Mouse (Mus musculus) liver, embryonic 11.5 days (tissue): Measurements from ENCODE around the gene Rnf144a. TPM values are rescaled to one million over a fixed set of nuclear protein-coding genes. Genes with fewer than 3 reads are reported as not detected.
"Not testable (repeated sequence)": the region's sequence is repeated elsewhere in the genome, so short reads cannot be mapped to it uniquely, and the experiment has no call there.

Experiments
- ATAC-seq: fragments of 200-750 bp; cut with Nextera tagmentation; replicated peaks from 2 replicates; pipeline ENCODE4 v1.8.0; 2017; ENCODE audit warnings: moderate number of reproducible peaks, mild to moderate bottlenecking, moderate TSS enrichment, moderate library complexity; ENCODE audit not compliant: low FRiP score
- DNase-seq: peaks from one replicate; pipeline ENCODE4 v3.0.0-alpha.2; 2017; ENCODE audit warnings: low spot score
- H3K27ac ChIP-seq: fragments of 300-500 bp; sonication (generic); 2 replicates; pipeline ENCODE4 v1.5.1; 2014; ENCODE audit warnings: mild to moderate bottlenecking, low read depth, low read length, control low read depth
- H3K27me3 ChIP-seq: fragments of 300-500 bp; sonication (generic); replicated peaks from 2 replicates; pipeline ENCODE4 v1.6.1; 2014; ENCODE audit warnings: low read length, mixed read lengths; ENCODE audit not compliant: control insufficient read depth, insufficient read depth
- H3K36me3 ChIP-seq: fragments of 300-500 bp; sonication (generic); 2 replicates; pipeline ENCODE4 v1.6.1; 2014; ENCODE audit warnings: mild to moderate bottlenecking, low read length, moderate library complexity, mixed read lengths; ENCODE audit not compliant: control insufficient read depth, insufficient read depth
- H3K4me1 ChIP-seq: fragments of 300-500 bp; sonication (generic); replicated peaks from 2 replicates; pipeline ENCODE4 v1.6.1; 2014; ENCODE audit warnings: low read length, mixed read lengths; ENCODE audit not compliant: control insufficient read depth, insufficient read depth
- H3K4me2 ChIP-seq: fragments of 300-500 bp; sonication (generic); 2 replicates; pipeline ENCODE4 v1.6.1; 2014; ENCODE audit warnings: mild to moderate bottlenecking, control low read depth, moderate library complexity
- H3K4me3 ChIP-seq: fragments of 300-500 bp; sonication (generic); 2 replicates; pipeline ENCODE4 v1.5.1; 2014; ENCODE audit warnings: low read depth, low read length, control low read depth
- H3K9ac ChIP-seq: fragments of 300-500 bp; sonication (generic); 2 replicates; pipeline ENCODE4 v1.6.1; 2014; ENCODE audit warnings: low read depth, low read length, control low read depth
- H3K9me3 ChIP-seq: fragments of 300-500 bp; sonication (generic); 2 replicates; pipeline ENCODE4 v1.6.1; 2016; ENCODE audit warnings: low read length, inconsistent platforms, mixed read lengths; ENCODE audit not compliant: control insufficient read depth
- WGBS: fragments of 180-500 bp; shearing (Covaris S2); extraction: QIAGEN DNeasy Blood & Tissue Kit; methylation state at CpG from one replicate; pipeline ENCODE4 v1.1.7; 2014; 5-methylcytosine and 5-hydroxymethylcytosine counted together
- polyA plus RNA-seq: library from polyadenylated mRNA; unstranded; fragments of >200 nt; fragmentation: Nextera tagmentation; extraction: Ambion mirVana; gene quantifications from 2 replicates; pipeline ENCODE4 v1.2.1, GENCODE M21; 2014

The Rnf144a gene
- polyA plus RNA-seq, 1 experiment from 2014 or later = 5.9 TPM

GRCm38 (mm10) chr12:26302886-26303285, 112.2 kb downstream of the Rnf144a start:
- Histone ChIP-seq H3K36me3 (no peaks in the 10 kb centered on the region), H3K27ac (no peak overlapping the region), H3K4me3 (no peak overlapping the region), H3K4me2 (no peak overlapping the region), H3K9me3 (no peaks in the 10 kb centered on the region), H3K27me3 (no peaks in the 10 kb centered on the region), H3K9ac (no peak overlapping the region), H3K4me1 (no peaks in the 10 kb centered on the region)
- no peak for DNase-seq
- no peak for ATAC-seq
- WGBS = 87% methylated on average over 5 of the region's 5 CpGs

GRCm38 (mm10) chr12:26299515-26300090, 115.5 kb downstream of the Rnf144a start:
- Histone ChIP-seq H3K4me3 (no peak overlapping the region), H3K4me2 (no peak overlapping the region), H3K9ac (no peak overlapping the region), H3K4me1 (no peaks in the 10 kb centered on the region), H3K36me3 (no peaks in the 10 kb centered on the region), H3K27me3 (no peaks in the 10 kb centered on the region), H3K27ac (no peak overlapping the region), H3K9me3 (no peaks in the 10 kb centered on the region)
- WGBS = 64% methylated on average over 7 of the region's 7 CpGs
- DNase-seq = no peak
- ATAC-seq = no peak

GRCm38 (mm10) chr12:26295995-26296394, 119.1 kb downstream of the Rnf144a start:
- 6% methylated on average over 1 of the region's 1 CpGs for whole genome bisulfite sequencing
- not testable (repeated sequence) for ATAC-seq, H3K4me2 ChIP-seq, H3K4me1 ChIP-seq, H3K36me3 ChIP-seq, H3K27ac ChIP-seq, H3K9me3 ChIP-seq, H3K4me3 ChIP-seq, DNase-seq, H3K9ac ChIP-seq, H3K27me3 ChIP-seq

- H3K4me3 ChIP-seq = no peak overlapping the region
These were observed 125.9 kb downstream of the Rnf144a start for GRCm38 (mm10) chr12:26289200-26289599.

DNA sequence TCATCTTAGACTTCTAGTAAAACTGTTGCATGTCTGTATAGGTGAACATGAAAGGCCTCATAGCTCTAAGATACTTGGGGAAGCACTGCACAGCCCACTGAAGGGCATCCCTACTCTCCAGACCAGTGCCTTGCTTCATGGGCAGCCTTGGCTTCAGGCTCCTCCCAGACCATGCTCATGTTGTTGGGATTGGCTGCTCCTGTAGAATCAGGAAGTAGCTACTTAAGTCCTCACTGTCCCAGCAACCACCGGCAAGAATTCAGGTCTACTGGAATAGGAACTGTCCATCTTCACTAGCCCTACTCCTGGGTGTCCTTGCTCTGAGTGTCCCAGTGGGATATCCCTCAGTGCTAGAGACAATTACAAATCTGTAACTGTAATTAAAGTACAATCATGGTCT, 126.7 kb downstream of the Rnf144a start:
- no peaks in the 10 kb centered on the region for H3K9me3 ChIP-seq
- no peaks in the 10 kb centered on the region for H3K4me1 ChIP-seq
- H3K27me3 ChIP-seq = no peaks in the 10 kb centered on the region
- no peak overlapping the region for H3K4me2 ChIP-seq
- H3K9ac ChIP-seq = no peak overlapping the region
- no peaks in the 10 kb centered on the region for H3K36me3 ChIP-seq
- H3K27ac ChIP-seq = no peak overlapping the region
- 57% methylated on average over 1 of the region's 1 CpGs for WGBS
- H3K4me3 ChIP-seq = no peak overlapping the region
- no peak for ATAC-seq
- DNase-seq = no peak

More at GRCm38 (mm10) chr12:26289200-26289599, 125.9 kb downstream of the Rnf144a start:
- H3K4me2 ChIP-seq = no peak overlapping the region
- 73% methylated on average over 2 of the region's 2 CpGs for WGBS
- H3K9ac ChIP-seq = no peak overlapping the region
- H3K4me1 ChIP-seq = no peaks in the 10 kb centered on the region
- no peaks in the 10 kb centered on the region for H3K27me3 ChIP-seq
- DNase-seq (no peak), ATAC-seq (no peak)
- H3K36me3 ChIP-seq = no peaks in the 10 kb centered on the region
- H3K9me3 ChIP-seq = no peaks in the 10 kb centered on the region
- H3K27ac ChIP-seq = no peak overlapping the region

GRCm38 (mm10) chr12:26285939-26286338, 129.1 kb downstream of the Rnf144a start:
- no peak overlapping the region for H3K9ac ChIP-seq
- H3K27me3 ChIP-seq = no peaks in the 10 kb centered on the region
- no peak overlapping the region for H3K4me3 ChIP-seq
- H3K4me1 ChIP-seq = no peaks in the 10 kb centered on the region
- DNase-seq = no peak
- no peak overlapping the region for H3K4me2 ChIP-seq
- H3K36me3 ChIP-seq = no peaks in the 10 kb centered on the region
- ATAC-seq = no peak
- H3K9me3 ChIP-seq = no peaks in the 10 kb centered on the region
- 77% methylated on average over 8 of the region's 8 CpGs for WGBS
- no peak overlapping the region for H3K27ac ChIP-seq

GRCm38 (mm10) chr12:26285460-26285859, 129.6 kb downstream of the Rnf144a start:
- Histone ChIP-seq H3K36me3 (no peaks in the 10 kb centered on the region), H3K4me3 (no peak overlapping the region), H3K27ac (no peak overlapping the region), H3K9ac (no peak overlapping the region), H3K4me1 (no peaks in the 10 kb centered on the region), H3K4me2 (no peak overlapping the region), H3K27me3 (no peaks in the 10 kb centered on the region), H3K9me3 (no peaks in the 10 kb centered on the region)
- 82% methylated on average over 3 of the region's 3 CpGs for WGBS
- ATAC-seq (no peak), DNase-seq (no peak)

DNA sequence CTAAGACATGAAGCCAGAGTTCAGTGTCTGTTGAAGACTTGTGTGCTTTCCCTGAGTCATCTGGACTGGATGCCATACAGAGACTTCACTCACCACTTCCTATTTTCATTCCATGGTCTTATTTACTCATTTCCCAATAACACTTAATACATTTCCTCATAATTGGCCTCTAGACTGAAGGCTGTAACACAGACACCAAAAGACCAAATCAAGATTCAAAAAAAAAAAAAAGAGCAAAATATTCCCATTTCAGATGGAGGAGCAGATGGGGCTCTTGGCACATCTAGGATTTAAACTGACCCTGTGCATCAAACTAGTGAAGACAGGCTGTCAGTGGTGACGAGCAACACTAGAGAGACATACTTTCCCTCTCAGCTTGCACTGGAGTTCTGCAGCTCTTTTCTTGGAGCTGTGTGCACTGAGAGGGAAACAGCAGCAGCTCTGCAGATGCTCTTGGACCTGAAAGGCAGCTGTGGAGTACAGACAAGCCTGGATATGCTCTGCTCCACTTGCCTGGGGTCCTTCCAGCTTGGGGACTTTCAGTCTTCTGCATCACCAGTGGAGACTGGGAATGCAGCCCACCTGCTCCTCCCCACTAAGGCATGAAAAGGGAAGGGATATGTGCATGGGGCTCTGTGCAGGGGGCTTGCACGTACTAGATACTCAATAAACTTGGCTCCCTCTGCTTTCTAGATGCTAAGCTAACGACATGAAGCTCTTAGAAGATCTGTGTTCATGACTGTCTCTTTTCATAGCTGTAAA, 134.2 kb downstream of the Rnf144a start:
- DNase-seq (no peak), ATAC-seq (no peak)
- no peaks in the 10 kb centered on the region for H3K4me1 ChIP-seq
- WGBS = 70% methylated on average over 3 of the region's 3 CpGs
- H3K9me3 ChIP-seq = no peaks in the 10 kb centered on the region
- no peak overlapping the region for H3K27ac ChIP-seq
- no peak overlapping the region for H3K4me2 ChIP-seq
- no peaks in the 10 kb centered on the region for H3K27me3 ChIP-seq
- H3K9ac ChIP-seq = no peak overlapping the region
- H3K36me3 ChIP-seq = no peaks in the 10 kb centered on the region
- H3K4me3 ChIP-seq = no peak overlapping the region
